Mouse (Mus musculus): ENCODE measurements around the gene Camk2g. TPM values are rescaled to one million over a fixed set of nuclear protein-coding genes. Genes with fewer than 3 reads are reported as not detected.
A peak's percentile ranks its signal among the peaks of the same experiment; 100 is the strongest.

Camk2g gene
- polyA plus RNA-seq, 1 experiment, result 42.3 TPM

GRCm38 (mm10) chr14:20702741-20703381, 91.0 kb downstream of the Camk2g start, which contains the start of gene Chchd1:
Gene Chchd1, plus strand, starts transcription at chr14:20703006.
- DNase-seq, result peak; percentile 86
- WGBS, result under 1% methylated on average over 61 of the region's 61 CpGs
- no peaks in the 10 kb centered on the region for H3K27me3 ChIP-seq (ENCODE audit: control insufficient read depth, insufficient read depth, low read length)
- TF ChIP-seq POLR2A (IDR thresholded peaks at IDR 0.05; ENCODE audit: control insufficient read depth, extremely low read depth, insufficient read depth, low read length, poor library complexity) (peak; percentile 82; the same call in 1 of the 2 replicates), CTCF (IDR thresholded peaks at IDR 0.05; ENCODE audit: borderline replicate concordance, control insufficient read depth, extremely low read depth, insufficient read depth, low read length, poor library complexity) (no peak)
- H3K27ac ChIP-seq (ENCODE audit: control insufficient read depth, insufficient read depth, low read length), result peak within 1 kb of the TSS; percentile 47; the same call in 1 of the 2 replicates
- H3K4me1 ChIP-seq (replicated peaks; ENCODE audit: control insufficient read depth, insufficient read depth, low read length), result no peaks in the 10 kb centered on the region
- H3K36me3 ChIP-seq (ENCODE audit: control insufficient read depth, insufficient read depth, low read length), result no peaks in the 10 kb centered on the region
- H3K4me3 ChIP-seq (ENCODE audit: control insufficient read depth, insufficient read depth, low read length), result peak within 1 kb of the TSS; percentile 95

- DNase-seq, result no peak
- peak overlapping the region; percentile 95 for H3K4me3 ChIP-seq (ENCODE audit: control insufficient read depth, insufficient read depth, low read length)
- TF ChIP-seq POLR2A (IDR thresholded peaks at IDR 0.05; ENCODE audit: control insufficient read depth, extremely low read depth, insufficient read depth, low read length, poor library complexity), result no peak
- no peak for TF ChIP-seq CTCF (IDR thresholded peaks at IDR 0.05; ENCODE audit: borderline replicate concordance, control insufficient read depth, extremely low read depth, insufficient read depth, low read length, poor library complexity)
- no peak overlapping the region for H3K27ac ChIP-seq (ENCODE audit: control insufficient read depth, insufficient read depth, low read length)
- 14% methylated on average over 15 of the region's 15 CpGs for WGBS
- H3K4me1 ChIP-seq (replicated peaks; ENCODE audit: control insufficient read depth, insufficient read depth, low read length), result no peaks in the 10 kb centered on the region
- H3K27me3 ChIP-seq (ENCODE audit: control insufficient read depth, insufficient read depth, low read length), result no peaks in the 10 kb centered on the region
- H3K36me3 ChIP-seq (ENCODE audit: control insufficient read depth, insufficient read depth, low read length), result no peaks in the 10 kb centered on the region
Observed at GRCm38 (mm10) chr14:20702096-20702740, 91.7 kb downstream of the Camk2g start.

- Histone ChIP-seq H3K4me1 (replicated peaks; ENCODE audit: control insufficient read depth, insufficient read depth, low read length) (peaks cover 4% of the 10 kb centered on the region), H3K36me3 (ENCODE audit: control insufficient read depth, insufficient read depth, low read length) (no peaks in the 10 kb centered on the region), H3K4me3 (ENCODE audit: control insufficient read depth, insufficient read depth, low read length) (no peak overlapping the region), H3K27ac (ENCODE audit: control insufficient read depth, insufficient read depth, low read length) (no peak overlapping the region), H3K27me3 (ENCODE audit: control insufficient read depth, insufficient read depth, low read length) (no peaks in the 10 kb centered on the region)
- 88% methylated on average over 8 of the region's 8 CpGs for WGBS
- no peak for TF ChIP-seq CTCF (IDR thresholded peaks at IDR 0.05; ENCODE audit: borderline replicate concordance, control insufficient read depth, extremely low read depth, insufficient read depth, low read length, poor library complexity)
- no peak for TF ChIP-seq POLR2A (IDR thresholded peaks at IDR 0.05; ENCODE audit: control insufficient read depth, extremely low read depth, insufficient read depth, low read length, poor library complexity)
- no peak for DNase-seq
Observed at GRCm38 (mm10) chr14:20701554-20701953, 92.3 kb downstream of the Camk2g start.

GRCm38 (mm10) chr14:20700362-20700761, 93.5 kb downstream of the Camk2g start:
- TF ChIP-seq CTCF (IDR thresholded peaks at IDR 0.05; ENCODE audit: borderline replicate concordance, control insufficient read depth, extremely low read depth, insufficient read depth, low read length, poor library complexity) (no peak), POLR2A (IDR thresholded peaks at IDR 0.05; ENCODE audit: control insufficient read depth, extremely low read depth, insufficient read depth, low read length, poor library complexity) (no peak)
- no peaks in the 10 kb centered on the region for H3K27me3 ChIP-seq (ENCODE audit: control insufficient read depth, insufficient read depth, low read length)
- no peak for DNase-seq
- no peak overlapping the region for H3K27ac ChIP-seq (ENCODE audit: control insufficient read depth, insufficient read depth, low read length)
- peaks cover 13% of the 10 kb centered on the region for H3K4me1 ChIP-seq (replicated peaks; ENCODE audit: control insufficient read depth, insufficient read depth, low read length)
- H3K4me3 ChIP-seq (ENCODE audit: control insufficient read depth, insufficient read depth, low read length), result no peak overlapping the region
- no peaks in the 10 kb centered on the region for H3K36me3 ChIP-seq (ENCODE audit: control insufficient read depth, insufficient read depth, low read length)
- 92% methylated on average over 3 of the region's 3 CpGs for WGBS

DNA sequence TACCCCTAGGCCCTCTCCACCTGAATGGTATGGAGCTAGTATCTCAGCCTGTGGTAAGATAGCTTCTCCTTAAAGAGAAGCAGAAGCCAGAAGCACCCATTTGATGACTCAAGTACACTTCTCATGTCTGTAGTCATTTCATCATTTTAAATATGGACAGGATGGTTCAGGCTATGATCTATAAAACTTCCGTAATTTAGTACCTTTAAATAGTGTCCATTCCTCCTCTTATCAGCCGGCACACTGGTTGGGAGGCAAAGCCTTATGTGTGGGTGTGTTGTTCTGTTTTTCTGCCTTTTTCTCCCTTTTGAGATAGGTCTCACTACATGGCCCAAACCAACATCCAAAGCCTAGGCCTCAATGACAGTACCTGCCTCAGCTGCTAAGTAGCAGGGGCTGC, 95.4 kb downstream of the Camk2g start:
- peaks cover 16% of the 10 kb centered on the region for H3K4me1 ChIP-seq (replicated peaks; ENCODE audit: control insufficient read depth, insufficient read depth, low read length)

GRCm38 (mm10) chr14:20696986-20697385, 96.9 kb downstream of the Camk2g start:
- WGBS, result 36% methylated on average over 1 of the region's 1 CpGs
- no peak overlapping the region for H3K27ac ChIP-seq (ENCODE audit: control insufficient read depth, insufficient read depth, low read length)
- TF ChIP-seq CTCF (IDR thresholded peaks at IDR 0.05; ENCODE audit: borderline replicate concordance, control insufficient read depth, extremely low read depth, insufficient read depth, low read length, poor library complexity), result no peak
- no peak for TF ChIP-seq POLR2A (IDR thresholded peaks at IDR 0.05; ENCODE audit: control insufficient read depth, extremely low read depth, insufficient read depth, low read length, poor library complexity)
- DNase-seq, result peak; percentile 60
- no peak overlapping the region for H3K4me3 ChIP-seq (ENCODE audit: control insufficient read depth, insufficient read depth, low read length)
- H3K27me3 ChIP-seq (ENCODE audit: control insufficient read depth, insufficient read depth, low read length), result no peaks in the 10 kb centered on the region
- H3K36me3 ChIP-seq (ENCODE audit: control insufficient read depth, insufficient read depth, low read length), result peaks cover 21% of the 10 kb centered on the region
- H3K4me1 ChIP-seq (replicated peaks; ENCODE audit: control insufficient read depth, insufficient read depth, low read length), result peaks cover 16% of the 10 kb centered on the region

More for the DNA sequence above, 95.4 kb downstream of the Camk2g start:
- H3K4me3 ChIP-seq (ENCODE audit: control insufficient read depth, insufficient read depth, low read length), result no peak overlapping the region
- H3K36me3 ChIP-seq (ENCODE audit: control insufficient read depth, insufficient read depth, low read length), result peaks cover 7% of the 10 kb centered on the region; the same call in 1 of the 2 replicates
- no peak for DNase-seq
- WGBS, result 97% methylated on average over 2 of the region's 2 CpGs
- no peak overlapping the region for H3K27ac ChIP-seq (ENCODE audit: control insufficient read depth, insufficient read depth, low read length)
- H3K27me3 ChIP-seq (ENCODE audit: control insufficient read depth, insufficient read depth, low read length), result no peaks in the 10 kb centered on the region
- TF ChIP-seq CTCF (IDR thresholded peaks at IDR 0.05; ENCODE audit: borderline replicate concordance, control insufficient read depth, extremely low read depth, insufficient read depth, low read length, poor library complexity) (no peak), POLR2A (IDR thresholded peaks at IDR 0.05; ENCODE audit: control insufficient read depth, extremely low read depth, insufficient read depth, low read length, poor library complexity) (no peak)

Measured in thymus, adult 2 months (tissue).